Mouse (Mus musculus): ENCODE measurements around the gene Pcyt2.

Pcyt2 gene

DNA sequence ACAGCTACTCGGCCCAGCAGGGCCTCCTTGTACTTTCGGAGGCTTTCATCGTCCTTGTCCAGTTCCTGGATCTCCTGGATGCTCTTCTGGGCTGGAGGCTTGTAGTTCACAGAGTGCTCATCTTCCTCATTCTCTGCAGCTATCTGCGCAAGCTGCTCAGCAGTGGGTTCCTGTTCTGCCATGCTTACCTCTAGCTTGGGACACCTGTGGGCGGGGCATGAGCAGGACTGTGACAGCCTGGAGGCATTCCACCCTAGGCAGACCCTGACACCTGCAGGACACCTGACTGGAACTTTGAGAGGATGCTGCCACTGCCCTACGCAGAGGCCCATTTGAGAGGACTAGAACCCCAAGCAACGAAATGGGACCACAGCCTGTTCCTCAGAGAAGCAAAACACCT is 37.5 kb downstream of the Pcyt2 start:
- DNase-seq, result peak; percentile 49

DNA sequence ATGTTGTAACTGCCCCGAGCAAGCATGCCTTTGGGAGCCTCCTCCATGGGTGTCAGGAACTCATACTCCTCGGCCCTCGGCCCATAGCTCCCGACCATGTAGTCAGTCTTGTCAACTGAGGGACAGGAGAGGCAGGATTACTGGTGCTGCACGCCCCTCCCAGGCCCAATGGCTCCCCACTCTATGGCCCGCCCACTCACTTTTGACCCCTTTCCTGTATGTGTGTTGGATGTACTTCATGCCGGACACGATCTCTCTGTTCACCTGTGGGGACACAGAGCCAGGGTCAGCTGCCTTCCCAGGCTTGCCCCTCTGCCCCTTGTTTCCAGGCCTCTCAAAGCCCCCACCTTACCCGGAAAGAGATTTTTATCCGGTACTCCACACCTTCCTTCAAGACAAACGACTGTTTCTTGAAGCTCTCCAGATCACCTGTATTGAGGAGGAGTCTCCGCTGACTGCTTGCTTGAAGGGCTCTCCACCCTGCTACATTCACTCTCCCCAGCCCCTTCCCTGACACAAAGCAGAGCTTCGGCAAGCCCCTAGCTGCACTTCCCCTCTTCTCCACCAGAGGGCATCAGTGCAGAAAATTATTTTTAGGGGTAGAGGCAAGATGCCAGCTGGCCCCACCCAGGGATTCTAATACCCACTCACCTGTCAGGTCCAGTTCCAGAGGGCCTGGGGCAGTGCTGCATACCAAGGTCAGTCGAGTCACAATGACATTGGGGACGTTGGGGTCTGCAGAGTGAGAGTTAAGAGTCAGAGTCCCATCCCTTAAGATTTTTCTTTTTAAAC is 38.2 kb downstream of the Pcyt2 start:
- DNase-seq, result peak; percentile 72

DNA sequence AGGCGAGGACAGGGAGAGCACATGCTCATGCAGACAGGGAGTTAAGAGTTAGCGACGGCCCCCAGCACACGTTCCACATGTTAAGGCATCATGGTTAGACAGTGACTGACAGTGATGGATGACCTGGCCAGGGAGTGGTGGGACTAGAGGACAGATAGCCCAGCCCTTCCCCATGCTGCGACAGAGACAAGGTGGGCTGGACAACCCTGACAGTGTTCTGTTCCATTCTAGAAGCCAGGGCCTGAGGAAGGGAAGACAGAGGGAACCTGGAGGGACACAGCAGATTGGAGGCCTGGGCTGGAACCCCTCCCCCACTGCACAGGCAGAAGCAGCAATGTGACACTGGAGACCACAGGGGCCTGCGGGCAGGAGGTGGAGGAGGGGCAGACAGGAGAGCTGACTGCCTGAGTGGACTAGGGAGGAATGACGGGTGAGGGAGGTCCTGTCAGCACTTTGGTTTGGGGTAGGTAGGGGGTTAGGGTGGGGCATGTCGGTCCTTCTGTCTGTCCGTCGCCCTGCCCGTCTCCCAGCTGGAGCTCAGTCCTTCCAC is 39.0 kb downstream of the Pcyt2 start:
- peak; percentile 27 for DNase-seq

DNA sequence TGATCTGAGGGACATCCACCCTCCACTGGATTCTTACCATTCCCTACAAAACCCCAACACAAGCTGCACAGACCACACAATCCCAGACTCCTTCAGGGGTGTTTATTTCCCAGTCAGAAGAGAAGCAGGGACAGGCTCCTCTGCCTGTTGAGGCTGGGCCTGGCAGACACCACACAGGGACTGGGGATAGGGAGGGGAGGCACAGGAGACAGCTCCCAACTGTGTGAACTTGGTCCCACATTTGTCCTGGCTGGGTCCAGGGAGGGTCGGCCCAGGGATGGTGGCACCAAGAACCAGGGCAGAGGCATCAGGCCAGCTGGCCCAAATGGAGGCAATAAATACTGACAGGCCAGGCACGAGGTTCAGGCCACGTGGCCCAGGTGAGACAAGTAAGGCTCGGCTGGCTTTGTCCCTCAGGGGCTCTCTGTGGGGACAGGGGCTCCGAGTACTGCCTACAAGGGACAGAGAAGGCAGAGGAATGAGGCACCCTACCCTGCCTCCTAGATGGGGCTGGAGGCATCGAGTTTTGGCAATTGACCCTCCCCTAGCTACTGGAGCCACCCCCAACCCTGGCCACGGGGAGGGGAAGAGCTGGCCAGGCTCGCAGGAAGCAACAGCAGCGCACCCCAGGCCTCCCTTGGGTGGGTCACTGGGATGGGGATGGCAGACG is 39.6 kb downstream of the Pcyt2 start:
- peak; percentile 27 for DNase-seq

DNA sequence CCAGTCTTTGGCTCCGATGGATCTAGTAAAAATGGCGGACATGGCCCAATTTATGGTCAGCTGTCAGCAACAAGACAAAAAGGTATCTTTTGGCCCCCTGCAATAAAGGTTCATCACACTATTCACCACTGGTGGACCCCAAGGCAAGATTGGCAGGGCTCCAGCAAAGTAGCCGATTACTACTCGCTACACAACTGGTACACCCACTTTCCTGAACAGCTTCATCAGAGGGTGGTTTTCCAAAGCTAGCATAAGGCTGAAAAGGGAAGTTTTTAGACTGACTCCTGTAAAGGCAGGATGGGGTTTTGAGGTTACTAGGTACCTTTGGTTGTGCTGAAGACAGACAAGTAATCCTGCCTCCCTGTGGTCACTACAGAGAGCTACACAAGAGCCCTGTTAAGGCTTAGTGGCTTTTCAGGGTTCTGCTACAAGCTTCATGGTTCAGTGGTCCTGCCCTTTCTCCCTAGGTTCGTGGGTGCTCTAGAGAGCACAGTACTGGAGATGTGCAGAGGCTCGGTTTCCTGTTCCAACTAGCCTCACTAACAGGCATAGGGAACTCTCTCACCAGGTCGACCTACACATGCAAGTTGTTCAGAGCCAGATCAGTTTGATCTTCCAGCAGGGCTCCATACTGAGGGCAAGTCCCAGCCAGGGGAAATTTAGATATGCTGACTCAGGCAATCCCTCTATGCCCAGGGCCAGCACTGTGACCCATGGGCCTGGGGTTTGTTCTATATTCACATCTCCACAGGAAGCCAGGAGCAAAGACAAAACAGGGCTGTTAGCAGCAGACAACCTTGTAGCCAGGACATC is 40.3 kb downstream of the Pcyt2 start:
- DNase-seq, result peak; percentile 69

DNA sequence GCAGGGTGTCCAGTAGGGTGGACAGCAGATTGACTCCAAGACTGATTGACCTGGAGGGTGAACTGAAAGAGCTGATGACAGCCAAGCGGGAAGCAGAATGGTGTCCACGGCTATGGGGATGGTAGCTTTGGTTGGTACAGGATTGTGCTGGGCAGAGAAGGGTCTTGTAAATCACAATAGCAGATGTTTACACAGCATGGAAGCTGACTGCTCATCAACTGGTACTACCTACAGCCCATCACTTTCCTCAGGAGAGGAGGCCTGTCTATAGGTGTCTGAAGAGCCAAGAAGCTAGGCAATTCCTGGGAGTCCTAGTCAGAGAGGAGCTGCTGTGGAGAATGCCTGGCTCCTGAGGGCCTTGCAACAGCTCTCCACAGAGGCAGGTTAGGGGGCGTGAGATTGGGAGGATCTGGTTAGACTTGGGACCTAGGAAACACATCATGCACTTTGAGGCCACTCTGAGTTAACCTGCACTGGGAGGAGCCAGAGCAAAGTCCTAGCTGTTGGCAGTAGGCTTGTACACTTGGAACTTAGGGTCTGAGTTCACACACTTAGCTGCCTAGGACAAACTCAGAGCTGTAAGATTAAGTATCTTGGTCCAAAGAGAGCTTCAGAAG is 41.3 kb downstream of the Pcyt2 start:
- DNase-seq, result peak; percentile 82

DNA sequence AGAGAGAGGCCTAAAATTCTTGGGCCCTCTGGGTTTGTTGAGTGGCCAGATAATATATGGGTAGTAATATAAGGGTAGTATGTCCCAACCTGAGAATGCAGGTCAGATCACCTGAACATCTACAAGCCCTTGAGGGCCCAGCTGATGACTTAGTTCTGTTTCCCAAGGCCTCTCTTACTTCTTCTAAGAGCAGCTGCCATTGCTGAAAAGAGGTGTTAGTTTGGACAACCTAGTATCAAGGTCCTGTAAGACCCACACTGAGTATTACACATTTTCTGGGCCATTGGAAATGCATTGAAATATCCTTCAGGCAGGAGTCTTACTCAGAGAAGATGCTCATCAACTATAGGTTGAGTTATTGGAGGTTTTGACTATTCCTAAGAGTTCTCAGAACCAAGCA is 41.8 kb downstream of the Pcyt2 start:
- DNase-seq, result no peak

DNA sequence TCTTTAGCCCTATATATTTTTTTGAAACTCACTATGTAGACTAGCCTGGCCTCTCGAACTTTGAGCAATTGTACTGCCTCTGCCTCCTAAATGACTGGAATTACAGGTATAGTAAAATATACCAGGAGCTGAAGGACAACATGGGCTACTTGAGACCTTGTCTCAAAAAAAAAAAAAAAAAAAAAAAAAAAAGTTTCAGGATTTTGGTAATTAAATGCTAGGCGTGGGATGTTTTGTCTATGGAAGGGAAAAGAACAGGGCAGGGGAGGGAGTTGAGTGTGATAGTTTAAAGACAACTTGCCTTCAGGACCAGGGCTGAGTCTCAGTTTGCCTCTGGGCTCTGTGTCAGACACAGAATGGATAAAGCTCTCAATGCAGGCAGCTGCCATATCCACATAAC is 42.7 kb downstream of the Pcyt2 start:
- DNase-seq, result no peak

DNA sequence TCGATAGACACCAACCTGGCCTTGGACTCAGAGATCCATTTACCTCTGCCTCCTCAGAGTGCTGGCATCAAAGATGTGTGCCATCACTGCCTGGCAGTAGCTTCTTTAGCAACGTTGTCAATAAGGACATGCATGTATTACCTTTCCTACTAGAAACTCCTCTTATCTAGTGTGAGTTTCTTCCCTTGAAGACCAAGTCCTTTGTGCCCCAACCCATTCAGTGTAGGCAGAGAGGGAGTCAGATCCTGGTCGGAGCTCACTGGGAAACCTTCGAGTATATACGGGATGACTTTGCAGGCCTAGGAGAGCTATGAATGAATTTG is 43.5 kb downstream of the Pcyt2 start:
- DNase-seq, result no peak

DNA sequence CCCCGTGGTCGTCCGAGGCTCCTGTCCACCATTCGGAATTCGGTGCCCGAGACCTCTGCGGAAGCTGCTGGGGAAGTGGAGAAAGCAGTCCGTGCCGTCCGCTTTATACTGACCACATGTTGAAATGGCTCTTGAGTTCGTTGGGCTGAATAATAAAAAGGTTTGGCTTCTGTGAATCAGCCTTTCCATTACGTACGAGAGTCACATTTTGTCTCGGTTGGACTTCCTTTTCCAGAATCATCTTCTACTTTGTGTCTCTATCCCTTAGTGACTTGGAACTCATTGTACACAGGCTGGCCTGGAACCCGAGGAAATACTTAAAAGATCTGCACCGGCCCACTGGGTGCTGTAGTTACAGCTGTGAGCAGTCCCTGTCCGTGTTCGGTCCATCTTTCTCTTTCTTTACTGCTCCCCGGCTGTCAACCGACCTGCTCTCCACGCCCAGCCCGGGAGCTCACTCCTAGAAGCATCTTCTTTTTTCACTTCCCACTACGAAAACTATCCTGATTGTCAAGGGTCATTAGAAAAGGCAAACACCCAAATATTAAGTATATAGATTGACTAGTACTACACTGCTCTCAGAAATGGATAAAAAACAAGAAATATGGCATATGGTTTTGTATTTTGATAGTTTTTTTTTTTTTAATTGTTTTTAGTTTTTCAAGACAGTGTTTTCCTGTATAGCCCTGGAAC is 44.0 kb downstream of the Pcyt2 start:
- DNase-seq, result no peak

DNA sequence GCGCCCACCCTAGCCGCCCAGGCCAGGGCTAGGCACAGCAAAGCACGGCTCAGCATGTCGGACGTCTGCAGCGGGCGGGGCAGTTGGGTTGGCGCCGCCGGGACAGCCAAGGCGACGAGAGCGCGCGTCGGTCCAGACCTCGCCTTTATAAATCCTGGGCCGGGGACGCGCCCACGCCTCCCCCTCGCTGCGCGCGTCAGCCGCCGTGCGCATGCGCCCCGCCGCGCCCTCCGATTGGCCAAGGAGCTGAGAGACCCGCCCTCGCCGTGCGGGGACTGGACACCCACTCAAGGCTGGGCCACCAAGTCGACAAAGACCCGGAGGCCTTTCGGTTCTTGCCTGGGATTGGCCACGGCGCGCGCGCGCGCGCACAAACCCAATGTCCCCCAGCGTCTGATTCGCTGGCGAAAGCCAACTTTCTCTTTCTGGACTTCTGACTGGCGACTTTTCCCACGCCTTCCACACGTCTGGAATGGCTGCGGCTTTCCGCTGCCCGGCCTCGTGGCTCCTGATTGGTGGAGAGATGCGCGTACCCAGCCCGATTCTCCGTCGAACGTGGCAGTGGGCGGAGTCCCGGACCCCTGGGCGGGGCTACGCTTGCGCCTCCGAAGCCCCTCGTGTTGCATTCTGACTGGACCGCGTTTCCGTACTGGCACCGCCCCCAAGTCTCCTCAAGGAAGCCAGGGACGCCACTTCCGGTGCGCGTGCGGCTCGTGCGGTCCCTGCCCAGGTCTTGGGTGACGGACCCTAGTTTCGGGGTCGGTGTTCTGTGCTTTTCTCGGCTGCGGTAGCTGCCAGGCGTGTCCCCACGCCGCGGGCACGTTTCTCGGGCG is 44.8 kb downstream of the Pcyt2 start, which contains the start of gene P4hb:
Gene P4hb, minus strand, starts transcription at position 502 of the 833 bp plus-strand sequence.
- peak; percentile 100 for DNase-seq

DNA sequence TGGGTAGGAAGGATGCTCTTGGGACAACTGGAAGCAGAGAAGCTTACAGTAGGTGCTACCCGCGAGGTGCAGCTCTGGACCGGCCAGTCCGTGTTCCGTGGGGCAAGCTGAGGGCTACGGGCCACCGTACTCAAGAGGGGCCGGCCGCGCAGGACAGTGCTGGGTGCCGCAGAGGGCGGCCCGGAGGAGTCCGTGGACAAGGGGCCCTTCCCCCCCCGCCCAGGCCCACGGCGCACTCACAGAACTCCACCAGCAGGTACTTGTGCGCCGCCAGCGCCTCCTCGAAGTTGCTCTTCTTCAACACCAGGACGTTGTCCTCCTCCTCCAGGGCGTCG is 45.4 kb downstream of the Pcyt2 start:
- no peak for DNase-seq

DNA sequence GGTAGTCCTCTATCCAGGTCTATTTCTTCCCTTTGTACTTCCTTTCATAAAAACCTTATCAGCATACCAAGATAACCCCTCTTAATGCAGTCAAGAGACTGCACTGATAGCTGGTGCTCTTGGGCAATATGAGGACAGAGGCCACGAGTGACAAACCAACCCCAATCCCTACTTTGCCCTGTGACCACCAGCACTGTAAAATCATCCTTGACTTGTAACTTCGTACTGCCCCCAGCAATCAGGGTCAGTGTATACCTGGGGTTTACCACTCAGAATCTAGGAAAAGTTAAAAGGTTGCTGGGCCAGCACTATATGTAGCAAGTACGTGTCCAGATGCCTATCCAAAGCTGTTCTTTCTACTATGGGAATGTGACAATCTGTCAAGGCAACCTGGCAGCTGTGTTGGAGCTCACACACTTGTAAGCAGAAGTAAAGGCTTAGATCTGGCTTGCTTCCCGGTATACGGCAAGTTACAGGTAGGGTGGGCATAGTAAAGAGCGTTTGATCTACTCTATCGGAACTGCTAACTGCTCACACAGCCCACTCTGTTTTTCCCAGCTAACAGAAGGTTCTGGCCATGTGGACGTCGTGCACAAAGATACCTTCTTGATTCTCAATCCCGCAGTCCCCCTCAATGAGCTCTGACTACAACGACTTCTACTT is 45.9 kb downstream of the Pcyt2 start:
- no peak for DNase-seq

DNA sequence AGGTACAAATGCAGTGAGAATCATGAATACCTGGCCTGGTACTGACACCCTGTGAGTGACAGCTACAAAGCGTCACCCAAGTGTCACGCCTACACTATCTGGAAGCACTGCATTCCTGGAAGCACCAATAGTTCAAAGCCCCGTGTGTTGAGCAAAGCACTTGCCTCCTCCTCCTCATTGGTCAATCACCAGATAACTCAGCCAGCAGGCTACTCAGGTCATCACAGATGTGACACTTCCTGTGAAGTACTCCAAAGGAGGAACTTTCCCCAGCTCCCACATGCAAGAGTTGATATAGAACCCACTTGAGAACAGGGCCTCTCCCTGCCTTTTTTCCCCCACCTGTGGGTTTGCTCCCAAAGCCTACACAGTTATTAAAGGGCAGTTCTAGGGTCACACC is 46.6 kb downstream of the Pcyt2 start:
- DNase-seq, result no peak

DNA sequence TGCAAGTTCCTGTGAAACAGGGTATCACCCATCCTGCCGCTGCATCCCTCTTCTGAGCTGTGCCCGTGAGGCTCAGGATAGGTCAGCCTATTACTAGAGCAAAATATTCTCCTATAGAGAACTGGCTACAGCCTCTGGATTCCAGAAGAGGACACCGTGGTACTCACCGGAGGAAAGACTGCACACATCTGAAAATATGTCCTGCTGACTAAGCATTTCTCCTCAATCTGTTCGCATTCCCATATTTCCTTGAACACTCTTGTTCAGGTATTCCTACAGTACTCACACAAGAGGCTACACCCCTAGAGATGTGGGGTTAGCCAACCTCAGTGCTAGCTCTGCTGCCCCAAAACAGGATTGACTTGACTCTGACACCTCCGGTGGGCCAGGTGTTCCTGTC is 49.4 kb downstream of the Pcyt2 start:
- DNase-seq, result no peak

DNA sequence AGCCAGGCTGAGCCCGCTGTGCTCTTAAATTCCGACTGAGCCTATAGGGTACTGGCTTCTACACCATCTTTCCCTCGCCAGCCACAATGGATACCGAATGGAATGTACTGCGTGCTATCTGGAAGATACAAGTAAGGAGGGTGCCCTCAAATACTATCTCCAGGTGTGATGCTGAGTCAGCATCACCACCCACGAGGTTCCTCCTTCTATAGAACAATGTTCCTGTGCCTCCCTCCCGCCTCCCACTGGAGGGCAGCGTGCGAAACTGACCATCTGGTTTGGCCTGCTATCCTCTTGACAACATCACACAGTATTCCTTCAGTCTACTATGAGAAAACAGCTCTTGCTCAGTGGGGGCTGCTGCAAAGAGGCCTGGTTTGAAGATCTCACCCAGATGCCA is 52.6 kb downstream of the Pcyt2 start:
- DNase-seq, result no peak

DNA sequence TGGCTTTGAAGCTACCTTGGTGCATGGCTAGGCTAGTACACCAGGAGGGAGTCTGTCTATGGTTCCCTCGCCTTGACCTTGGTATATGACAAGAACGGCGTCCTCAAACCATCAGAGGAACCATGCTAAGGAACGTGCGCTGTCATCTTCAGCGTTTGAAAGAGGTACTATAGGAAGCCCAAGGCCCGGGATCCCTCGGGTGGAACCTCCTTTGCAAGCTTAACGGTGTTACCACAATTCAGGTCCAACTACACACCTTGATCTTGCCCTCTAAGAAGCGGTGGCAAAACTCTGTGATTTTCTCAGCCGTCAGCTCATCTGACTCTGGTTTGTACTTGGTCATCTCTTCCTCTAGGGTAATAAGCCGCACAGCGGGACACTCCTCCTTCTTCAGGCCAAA is 54.8 kb downstream of the Pcyt2 start:
- DNase-seq, result no peak

DNA sequence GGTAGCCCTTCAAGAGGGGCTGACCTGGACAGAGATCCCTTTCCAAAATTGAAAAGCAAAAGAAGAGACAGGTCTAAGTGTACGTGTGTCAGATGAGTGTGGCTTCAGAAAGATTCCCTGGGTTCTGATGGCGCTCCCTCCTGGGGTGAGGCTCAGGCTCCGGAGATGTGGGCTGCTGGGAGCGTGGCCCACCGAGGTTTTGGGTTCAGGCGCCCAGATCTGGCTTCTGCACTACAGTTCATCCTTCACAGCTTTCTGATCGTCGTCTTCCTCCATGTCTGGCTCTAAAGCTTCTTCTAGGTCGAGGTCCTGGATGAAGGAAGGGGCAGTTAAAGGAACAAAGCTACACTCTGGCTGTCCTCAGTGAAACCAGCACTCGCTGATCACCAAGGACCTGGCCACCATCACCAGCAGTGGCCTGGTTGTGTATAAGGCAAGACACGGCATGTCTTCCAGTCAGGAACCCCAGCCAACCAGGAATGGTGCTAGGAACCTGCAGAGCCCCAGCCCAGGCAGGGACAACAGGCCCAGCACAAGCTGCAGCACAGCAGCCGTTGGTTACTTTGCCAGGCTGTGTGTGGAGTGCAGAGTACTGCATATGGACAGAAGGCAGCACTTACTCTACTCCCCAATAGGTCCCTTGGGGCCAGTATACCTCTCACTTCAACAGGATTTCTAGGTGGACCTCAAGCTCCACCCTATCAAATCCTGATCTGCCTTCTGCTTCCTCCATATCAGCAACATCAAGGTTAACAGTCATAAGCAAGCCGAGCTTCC is 56.6 kb downstream of the Pcyt2 start:
- DNase-seq, result no peak
